Comparison of ENCODE assay signal across 8 mouse cellular contexts in genomic region chr2:181670285-181670912, GRCm38 (mm10). TPM values are rescaled to one million over a fixed set of nuclear protein-coding genes. Genes with fewer than 3 reads are reported as not detected.
A peak's percentile ranks its signal among the peaks of the same experiment; 100 is the strongest.
DNase-seq lines count a peak whose midpoint lies in the region; ATAC-seq and TF ChIP-seq lines count a peak whose summit lies in the region.

No protein-coding gene starts in this region.

- H3K27ac ChIP-seq in lung, embryonic 14.5 days (ENCODE audit: low read depth), result peak overlapping the region; percentile 36; the same call in 1 of the 2 replicates
- H3K27ac ChIP-seq in heart, embryonic 13.5 days (replicated peaks), result peak overlapping the region; percentile 57
- H3K27ac ChIP-seq in limb, embryonic 12.5 days, result 0 out of 2 replicates have a peak overlapping the region, but pooled peaks have one; percentile 12

- no peaks in the 10 kb centered on the region for H3K9me3 ChIP-seq in lung, embryonic 14.5 days (ENCODE audit: low read depth, low read length)
- H3K9me3 ChIP-seq in heart, embryonic 13.5 days, result no peaks in the 10 kb centered on the region
- no peaks in the 10 kb centered on the region for H3K9me3 ChIP-seq in limb, embryonic 12.5 days

- H3K27me3 ChIP-seq in lung, embryonic 14.5 days (ENCODE audit: insufficient read depth, low read length), result peaks cover 43% of the 10 kb centered on the region
- H3K27me3 ChIP-seq in heart, embryonic 13.5 days (replicated peaks), result peaks cover 80% of the 10 kb centered on the region
- peaks cover 69% of the 10 kb centered on the region for H3K27me3 ChIP-seq in limb, embryonic 12.5 days
- peaks cover 36% of the 10 kb centered on the region for H3K27me3 ChIP-seq in myocyte (ENCODE audit: control insufficient read depth, insufficient read depth, insufficient read length)

- no peaks in the 10 kb centered on the region for H3K4me1 ChIP-seq in lung, embryonic 14.5 days (ENCODE audit: insufficient read depth)
- peaks cover 22% of the 10 kb centered on the region for H3K4me1 ChIP-seq in heart, embryonic 13.5 days
- peaks cover 34% of the 10 kb centered on the region for H3K4me1 ChIP-seq in limb, embryonic 12.5 days (replicated peaks)

- 0 out of 2 replicates have a peak, but pooled peaks cover 3% of the 10 kb centered on the region for H3K36me3 ChIP-seq in lung, embryonic 14.5 days (ENCODE audit: insufficient read depth)
- no peaks in the 10 kb centered on the region for H3K36me3 ChIP-seq in heart, embryonic 13.5 days
- no peaks in the 10 kb centered on the region for H3K36me3 ChIP-seq in limb, embryonic 12.5 days
- H3K36me3 ChIP-seq in myocyte (ENCODE audit: control insufficient read depth, insufficient read depth), result no peaks in the 10 kb centered on the region

- peak overlapping the region; percentile 54 for H3K4me3 ChIP-seq in lung, embryonic 14.5 days (ENCODE audit: low read depth, low read length)
- peak overlapping the region; percentile 60 for H3K4me3 ChIP-seq in heart, embryonic 13.5 days
- peak overlapping the region; percentile 56 for H3K4me3 ChIP-seq in limb, embryonic 12.5 days (replicated peaks)
- H3K4me3 ChIP-seq in myocyte, result no peak overlapping the region

- peak overlapping the region; percentile 71 for H3K4me2 ChIP-seq in lung, embryonic 14.5 days
- peak overlapping the region; percentile 79 for H3K4me2 ChIP-seq in heart, embryonic 13.5 days
- H3K4me2 ChIP-seq in limb, embryonic 12.5 days, result peak overlapping the region; percentile 77
- peak overlapping the region; percentile 12 for H3K4me2 ChIP-seq in myocyte (ENCODE audit: low read depth)

- TF ChIP-seq CTCF in lung, embryonic 14.5 days (IDR thresholded peaks at IDR 0.05; ENCODE audit: low read depth), result peak; percentile 37

- peak overlapping the region; percentile 56 for H3K9ac ChIP-seq in lung, embryonic 14.5 days
- peak overlapping the region; percentile 80 for H3K9ac ChIP-seq in heart, embryonic 13.5 days
- H3K9ac ChIP-seq in limb, embryonic 12.5 days (replicated peaks), result peak overlapping the region; percentile 60

- TF ChIP-seq POLR2A in myocyte (IDR thresholded peaks at IDR 0.05; ENCODE audit: insufficient read length, low read depth), result no peak

- peak; percentile 19; the same call in 1 of the 2 replicates for ATAC-seq in lung, embryonic 14.5 days (ENCODE audit: insufficient read depth)
- no peak for ATAC-seq in heart, embryonic 13.5 days (ENCODE audit: extremely low read depth, insufficient number of reproducible peaks, low FRiP score, low TSS enrichment)
- ATAC-seq in limb, embryonic 12.5 days (ENCODE audit: insufficient number of reproducible peaks, insufficient read depth, low FRiP score, low TSS enrichment, low read depth), result no peak; the same call in 1 of the 2 replicates

- peak; percentile 41 for DNase-seq in lung, embryonic 14.5 days
- no peak for DNase-seq in lung, postnatal 25 days (ENCODE audit: low spot score)
- no peak for DNase-seq in left cerebral cortex, adult 8-10 months (ENCODE audit: low spot score in 2 of 2)
- DNase-seq in right cerebral cortex, postnatal 25 days, result no peak
- no peak for DNase-seq in right cerebral cortex, postnatal 36 days (ENCODE audit: low spot score in 2 of 2)

- H3ac ChIP-seq in myocyte (ENCODE audit: control insufficient read depth, insufficient read length), result no peak overlapping the region

- 3% methylated on average over 48 of the region's 56 CpGs for WGBS in lung, embryonic 14.5 days
- 3% methylated on average over 56 of the region's 56 CpGs for WGBS in heart, embryonic 13.5 days
- 4% methylated on average over 54 of the region's 56 CpGs for WGBS in limb, embryonic 12.5 days

- H3K79me2 ChIP-seq in myocyte (ENCODE audit: control insufficient read depth, insufficient read depth), result no peaks in the 10 kb centered on the region

TF ChIP-seq in myocyte, 11 proteins besides CTCF, POLR2A, EP300 and RAD21:
- TF ChIP-seq SRF (IDR thresholded peaks at IDR 0.05; ENCODE audit: control insufficient read depth, insufficient read length, low read depth) (no peak), MAX (IDR thresholded peaks at IDR 0.05; ENCODE audit: low read depth) (no peak), REST (IDR thresholded peaks at IDR 0.05; ENCODE audit: insufficient read depth, insufficient read length) (no peak)

RNA-seq across cellular contexts. Expression of gene Sox18, which starts 1.0 kb away (rescaled TPM):
- 55.4 and 64.7 TPM in 2 replicates for polyA plus RNA-seq in lung, embryonic 14.5 days (2014; fragmentation: Nextera tagmentation; extraction: Ambion mirVana)
- polyA plus RNA-seq in heart, embryonic 13.5 days (2015; fragmentation: Nextera tagmentation; extraction: Ambion mirVana), result 34.7 and 36.1 TPM in 2 replicates
- polyA plus RNA-seq in limb, embryonic 12.5 days (2016; fragmentation: Nextera tagmentation; extraction: Ambion mirVana), result 22.4 and 23.4 TPM in 2 replicates
- polyA plus RNA-seq in myocyte (2012; fragmentation: generic; extraction: Trizol), result 0.04 TPM
- total RNA-seq in left cerebral cortex, adult 8-10 months (2022), result 10 to 100 TPM in 1 of 4 experiments, 1 to 10 TPM in 3; 5.8 to 11.8 (median 7.8) TPM

RNA-seq across cellular contexts. Expression of gene Tcea2, which starts 9.7 kb away (rescaled TPM):
- 22.5 and 25.7 TPM in 2 replicates for polyA plus RNA-seq in lung, embryonic 14.5 days (2014; fragmentation: Nextera tagmentation; extraction: Ambion mirVana)
- polyA plus RNA-seq in heart, embryonic 13.5 days (2015; fragmentation: Nextera tagmentation; extraction: Ambion mirVana), result 15.2 and 17.1 TPM in 2 replicates
- polyA plus RNA-seq in limb, embryonic 12.5 days (2016; fragmentation: Nextera tagmentation; extraction: Ambion mirVana), result 31.6 and 33.3 TPM in 2 replicates
- 3.0 TPM for polyA plus RNA-seq in myocyte (2012; fragmentation: generic; extraction: Trizol)
- 10 to 100 TPM; 64.2 to 70.0 (median 65.5) TPM for total RNA-seq in left cerebral cortex, adult 8-10 months (2022)

RNA-seq across cellular contexts. Expression of gene Gm29797, which starts 13.6 kb away (rescaled TPM):
- polyA plus RNA-seq in lung, embryonic 14.5 days (2014; fragmentation: Nextera tagmentation; extraction: Ambion mirVana), result not detected in 2 replicates
- polyA plus RNA-seq in heart, embryonic 13.5 days (2015; fragmentation: Nextera tagmentation; extraction: Ambion mirVana), result 0.27 TPM in 1 of 2 replicates, not detected in the other
- polyA plus RNA-seq in limb, embryonic 12.5 days (2016; fragmentation: Nextera tagmentation; extraction: Ambion mirVana), result 0.29 and 0.58 TPM in 2 replicates
- not detected for polyA plus RNA-seq in myocyte (2012; fragmentation: generic; extraction: Trizol)
- total RNA-seq in left cerebral cortex, adult 8-10 months (2022), result 1 to 10 TPM in 1 of 4 experiments, under 1 TPM in 2, not detected in 1; 0.53 to 1.2 (median 0.62) TPM

RNA-seq across cellular contexts. Expression of gene Rgs19, which starts 23.4 kb away (rescaled TPM):
- polyA plus RNA-seq in lung, embryonic 14.5 days (2014; fragmentation: Nextera tagmentation; extraction: Ambion mirVana), result 91.3 and 93.8 TPM in 2 replicates
- polyA plus RNA-seq in heart, embryonic 13.5 days (2015; fragmentation: Nextera tagmentation; extraction: Ambion mirVana), result 43.5 and 44.2 TPM in 2 replicates
- polyA plus RNA-seq in limb, embryonic 12.5 days (2016; fragmentation: Nextera tagmentation; extraction: Ambion mirVana), result 71.0 and 88.8 TPM in 2 replicates
- polyA plus RNA-seq in myocyte (2012; fragmentation: generic; extraction: Trizol), result 39.5 TPM
- 10 to 100 TPM; 21.9 to 35.9 (median 26.8) TPM for total RNA-seq in left cerebral cortex, adult 8-10 months (2022)

RNA-seq across cellular contexts. Expression of gene Lkaaear1, which starts 27.8 kb away (rescaled TPM):
- polyA plus RNA-seq in lung, embryonic 14.5 days (2014; fragmentation: Nextera tagmentation; extraction: Ambion mirVana), result not detected in 2 replicates
- not detected in 2 replicates for polyA plus RNA-seq in heart, embryonic 13.5 days (2015; fragmentation: Nextera tagmentation; extraction: Ambion mirVana)
- polyA plus RNA-seq in limb, embryonic 12.5 days (2016; fragmentation: Nextera tagmentation; extraction: Ambion mirVana), result not detected in 2 replicates
- not detected for polyA plus RNA-seq in myocyte (2012; fragmentation: generic; extraction: Trizol)
- not detected for total RNA-seq in left cerebral cortex, adult 8-10 months (2022)

Comparison
In these comparisons a context has a peak if more than half of its experiments do, and no peak if none do; other contexts are left out.
1. H3K4me2 ChIP-seq: peak in every context shown above with its lines; median percentile 79 in heart, embryonic 13.5 days; 77 in limb, embryonic 12.5 days; 71 in lung, embryonic 14.5 days; 12 in myocyte.
2. RNA of gene Sox18, which starts 1.0 kb away (polyA plus RNA-seq): 55.4 to 64.7 TPM in lung, embryonic 14.5 days, 34.7 to 36.1 TPM in heart, embryonic 13.5 days and 22.4 to 23.4 TPM in limb, embryonic 12.5 days; 0.04 TPM in myocyte (single experiment); every median in the first group is over 10 times any median in the second.
3. Peak in every context shown above with its lines, with median percentiles within 50 percentile points of each other: H3K27ac ChIP-seq and H3K9ac ChIP-seq.